Comparison of ENCODE assay signal across 9 mouse cellular contexts in the genomic region with DNA sequence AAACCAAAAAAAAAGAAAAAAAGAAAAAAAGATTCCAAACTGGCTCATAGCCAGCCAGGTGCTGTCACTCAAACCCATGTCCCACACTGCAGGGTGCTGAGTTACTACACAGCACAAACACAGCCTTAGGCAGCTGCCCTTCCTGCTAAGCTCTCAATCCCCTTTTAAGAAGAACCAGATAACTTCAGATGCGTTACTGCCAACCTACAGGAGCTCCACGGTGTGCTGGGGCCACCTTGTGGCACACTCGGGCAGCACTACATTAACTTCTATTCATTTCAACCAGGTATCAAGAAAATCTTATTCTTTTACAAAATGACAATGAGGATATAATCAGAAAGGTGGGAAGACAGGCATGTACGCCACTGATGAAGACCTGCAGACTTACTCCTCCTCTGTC. TPM values are rescaled to one million over a fixed set of nuclear protein-coding genes. Genes with fewer than 3 reads are reported as not detected.
DNase-seq lines count a peak whose midpoint lies in the region; ATAC-seq and TF ChIP-seq lines count a peak whose summit lies in the region.
"Had no signal": no experiment of that assay in that cellular context is flagged by ENCODE, and none has a peak within 500 bp of the region (broad histone marks: within the 10 kb centered on the region; RNA-seq: fewer than 3 reads in every experiment).

No protein-coding gene starts in this region.

- WGBS in intestine, postnatal 0 days = 35% methylated on average over 4 of the region's 4 CpGs

- peak; percentile 71; the same call in 1 of the 2 replicates for TF ChIP-seq CTCF in testis, adult 2 months (IDR thresholded peaks at IDR 0.05; ENCODE audit: control insufficient read depth, insufficient read depth, insufficient replicate concordance, low read depth, low read length)
- peak; percentile 93 for TF ChIP-seq CTCF in intestine, postnatal 0 days (IDR thresholded peaks at IDR 0.05; ENCODE audit: low read depth)

- 0 out of 2 replicates have a peak, but pooled peaks have one; percentile 44 for ATAC-seq in erythroblast, adult 5-6 weeks (replicated peaks; ENCODE audit: low FRiP score, poor library complexity, severe bottlenecking)
- ATAC-seq in intestine, postnatal 0 days = no peak
- ATAC-seq in megakaryocyte, adult 5-6 weeks (ENCODE audit: poor library complexity, severe bottlenecking) = peak; percentile 92

- no peak overlapping the region for H3K27ac ChIP-seq in testis, adult 2 months (ENCODE audit: control insufficient read depth, insufficient read depth, low read depth, low read length)
- no peak overlapping the region for H3K27ac ChIP-seq in intestine, postnatal 0 days (ENCODE audit: low read depth, low read length)
- H3K27ac ChIP-seq: stomach, embryonic 15.5 days had no signal

- H3K4me1 ChIP-seq in testis, adult 2 months (ENCODE audit: control insufficient read depth, insufficient read depth, low read length) = no peaks in the 10 kb centered on the region
- no peaks in the 10 kb centered on the region for H3K4me1 ChIP-seq in intestine, postnatal 0 days (replicated peaks; ENCODE audit: control insufficient read depth, insufficient read depth, low read length)
- H3K4me1 ChIP-seq: stomach, embryonic 15.5 days had no signal

- H3K9ac ChIP-seq in intestine, postnatal 0 days (ENCODE audit: low read depth, low read length) = no peak overlapping the region
- H3K9ac ChIP-seq: stomach, embryonic 15.5 days had no signal

- no peak for TF ChIP-seq POLR2A in testis, adult 2 months (IDR thresholded peaks at IDR 0.05; ENCODE audit: control insufficient read depth, low read depth, low read length)

- H3K27me3 ChIP-seq in testis, adult 2 months (ENCODE audit: control insufficient read depth, insufficient read depth, low read length) = no peaks in the 10 kb centered on the region
- H3K27me3 ChIP-seq in intestine, postnatal 0 days (replicated peaks; ENCODE audit: control insufficient read depth, insufficient read depth, low read length) = no peaks in the 10 kb centered on the region
- H3K27me3 ChIP-seq: stomach, embryonic 15.5 days had no signal

- no peak overlapping the region for H3K4me3 ChIP-seq in testis, adult 2 months (ENCODE audit: control insufficient read depth, low read depth, low read length)
- H3K4me3 ChIP-seq in intestine, postnatal 0 days (ENCODE audit: low read depth, low read length) = no peak overlapping the region
- H3K4me3 ChIP-seq: stomach, embryonic 15.5 days had no signal

- DNase-seq in adrenal gland, postnatal 10 days = peak; percentile 61
- no peak for DNase-seq in adrenal gland, adult 8-10 months
- no peak for DNase-seq in testis, postnatal 14 days (ENCODE audit: low spot score)
- peak; percentile 26 to 49 for DNase-seq in spleen, postnatal 14 days (ENCODE audit: low spot score in 2 of 2)

- no peak overlapping the region for H3K4me2 ChIP-seq in intestine, postnatal 0 days (replicated peaks; ENCODE audit: low read depth)
- H3K4me2 ChIP-seq: stomach, embryonic 15.5 days had no signal

- H3K36me3 ChIP-seq in testis, adult 2 months (ENCODE audit: control insufficient read depth, insufficient read depth, low read length) = no peaks in the 10 kb centered on the region; the same call in none of the 2 replicates
- peaks cover 57% of the 10 kb centered on the region for H3K36me3 ChIP-seq in intestine, postnatal 0 days (ENCODE audit: control insufficient read depth, insufficient read depth)

- no peaks in the 10 kb centered on the region for H3K9me3 ChIP-seq in intestine, postnatal 0 days (ENCODE audit: control insufficient read depth)
- H3K9me3 ChIP-seq: stomach, embryonic 15.5 days had no signal

RNA-seq across cellular contexts. Expression of a gene that starts 12.0 kb away (rescaled TPM):
- 10 to 100 TPM; 30.0 to 33.2 TPM for total RNA-seq in adrenal gland, postnatal 10 days (2021)
- total RNA-seq in adrenal gland, adult 8-10 months (2022) = 10 to 100 TPM; 28.2 to 37.8 (median 33.4) TPM
- 26.0 and 27.9 TPM in 2 replicates for polyA plus RNA-seq in testis, adult 2 months (2012; rRNA removed)
- 1.5 and 6.1 TPM in 2 replicates for total RNA-seq in erythroblast, adult 5-6 weeks (2015; ENCODE audit: low replicate concordance)
- total RNA-seq in erythroblast, adult 5-6 weeks (2017; ENCODE audit: low replicate concordance) = 4.9 and 14.5 TPM in 2 replicates
- 37.7 and 40.0 TPM in 2 replicates for polyA plus RNA-seq in intestine, postnatal 0 days (2015; fragmentation: Nextera tagmentation; extraction: Ambion mirVana)
- total RNA-seq in megakaryocyte, adult 5-6 weeks (2015) = 8.7 and 15.7 TPM in 2 replicates
- 46.0 and 50.7 TPM in 2 replicates for total RNA-seq in megakaryocyte, adult 5-6 weeks (2017)

RNA-seq across cellular contexts. Expression of a gene that starts 16.2 kb away (rescaled TPM):
- 1 to 10 TPM; 5.1 to 6.6 TPM for total RNA-seq in adrenal gland, postnatal 10 days (2021)
- total RNA-seq in adrenal gland, adult 8-10 months (2022) = 1 to 10 TPM; 2.5 to 5.7 (median 4.6) TPM
- polyA plus RNA-seq in testis, adult 2 months (2012; rRNA removed) = 6.5 and 9.2 TPM in 2 replicates
- total RNA-seq in erythroblast, adult 5-6 weeks (2015; ENCODE audit: low replicate concordance) = 6.9 and 13.1 TPM in 2 replicates
- total RNA-seq in erythroblast, adult 5-6 weeks (2017; ENCODE audit: low replicate concordance) = 6.4 and 10.6 TPM in 2 replicates
- 4.3 and 5.1 TPM in 2 replicates for polyA plus RNA-seq in intestine, postnatal 0 days (2015; fragmentation: Nextera tagmentation; extraction: Ambion mirVana)
- total RNA-seq in megakaryocyte, adult 5-6 weeks (2015) = 26.1 and 26.5 TPM in 2 replicates
- total RNA-seq in megakaryocyte, adult 5-6 weeks (2017) = 42.8 and 48.1 TPM in 2 replicates

RNA-seq across cellular contexts. Expression of a gene that starts 50.8 kb away (rescaled TPM):
- 1 to 10 TPM; 5.6 to 9.2 TPM for total RNA-seq in adrenal gland, postnatal 10 days (2021)
- total RNA-seq in adrenal gland, adult 8-10 months (2022) = 10 to 100 TPM in 1 of 4 experiments, 1 to 10 TPM in 3; 8.3 to 11.1 (median 8.7) TPM
- polyA plus RNA-seq in testis, adult 2 months (2012; rRNA removed) = 22.0 and 23.0 TPM in 2 replicates
- 7.7 and 10.7 TPM in 2 replicates for total RNA-seq in erythroblast, adult 5-6 weeks (2015; ENCODE audit: low replicate concordance)
- total RNA-seq in erythroblast, adult 5-6 weeks (2017; ENCODE audit: low replicate concordance) = 2.2 and 3.4 TPM in 2 replicates
- polyA plus RNA-seq in intestine, postnatal 0 days (2015; fragmentation: Nextera tagmentation; extraction: Ambion mirVana) = 11.0 and 12.6 TPM in 2 replicates
- 14.0 and 19.8 TPM in 2 replicates for total RNA-seq in megakaryocyte, adult 5-6 weeks (2015)
- 11.2 and 15.2 TPM in 2 replicates for total RNA-seq in megakaryocyte, adult 5-6 weeks (2017)

RNA-seq across cellular contexts. Expression of a gene that starts 50.8 kb away (rescaled TPM):
- 10 to 100 TPM in 1 of 2 experiments, 1 to 10 TPM in 1; 8.6 to 11.9 TPM for total RNA-seq in adrenal gland, postnatal 10 days (2021)
- 10 to 100 TPM; 10.8 to 21.6 (median 14.9) TPM for total RNA-seq in adrenal gland, adult 8-10 months (2022)
- 271 and 311 TPM in 2 replicates for polyA plus RNA-seq in testis, adult 2 months (2012; rRNA removed)
- total RNA-seq in erythroblast, adult 5-6 weeks (2015; ENCODE audit: low replicate concordance) = 2.9 and 24.2 TPM in 2 replicates
- 11.9 and 14.8 TPM in 2 replicates for total RNA-seq in erythroblast, adult 5-6 weeks (2017; ENCODE audit: low replicate concordance)
- polyA plus RNA-seq in intestine, postnatal 0 days (2015; fragmentation: Nextera tagmentation; extraction: Ambion mirVana) = 7.5 and 7.8 TPM in 2 replicates
- 12.3 and 16.0 TPM in 2 replicates for total RNA-seq in megakaryocyte, adult 5-6 weeks (2015)
- total RNA-seq in megakaryocyte, adult 5-6 weeks (2017) = 40.9 and 58.5 TPM in 2 replicates

RNA-seq across cellular contexts. Expression of a gene that starts 59.6 kb away (rescaled TPM):
- 10 to 100 TPM; 29.1 to 30.7 TPM for total RNA-seq in adrenal gland, postnatal 10 days (2021)
- 10 to 100 TPM in 2 of 4 experiments, 1 to 10 TPM in 2; 7.2 to 14.9 (median 11.4) TPM for total RNA-seq in adrenal gland, adult 8-10 months (2022)
- polyA plus RNA-seq in testis, adult 2 months (2012; rRNA removed) = 2.0 and 2.3 TPM in 2 replicates
- total RNA-seq in erythroblast, adult 5-6 weeks (2015; ENCODE audit: low replicate concordance) = 1.5 and 3.8 TPM in 2 replicates
- total RNA-seq in erythroblast, adult 5-6 weeks (2017; ENCODE audit: low replicate concordance) = 1.8 and 5.0 TPM in 2 replicates
- polyA plus RNA-seq in intestine, postnatal 0 days (2015; fragmentation: Nextera tagmentation; extraction: Ambion mirVana) = 1.0 and 1.1 TPM in 2 replicates
- total RNA-seq in megakaryocyte, adult 5-6 weeks (2015) = 28.7 and 32.9 TPM in 2 replicates
- 13.3 and 15.1 TPM in 2 replicates for total RNA-seq in megakaryocyte, adult 5-6 weeks (2017)

Comparison
In these comparisons a context has a peak if more than half of its experiments do, and no peak if none do; other contexts are left out.
1. DNase-seq: peak in adrenal gland, postnatal 10 days (single experiment) and spleen, postnatal 14 days (2 of 2); none in adrenal gland, adult 8-10 months (single experiment) and testis, postnatal 14 days (single experiment).